Mouse (Mus musculus) liver, embryonic 12.5 days (tissue): Measurements from ENCODE around the gene Rilpl1. TPM values are rescaled to one million over a fixed set of nuclear protein-coding genes. Genes with fewer than 3 reads are reported as not detected.
"Not testable (repeated sequence)": the region's sequence is repeated elsewhere in the genome, so short reads cannot be mapped to it uniquely, and the experiment has no call there.

Experiments
- ATAC-seq: fragments of 200-750 bp; cut with Nextera tagmentation; 2 replicates; pipeline ENCODE4 v1.8.0; 2017; ENCODE audit warnings: moderate number of reproducible peaks, mild to moderate bottlenecking, moderate library complexity
- H3K27ac ChIP-seq: fragments of 300-500 bp; sonication (generic); 2 replicates; pipeline ENCODE4 v1.5.1; 2016; ENCODE audit warnings: mild to moderate bottlenecking
- H3K27me3 ChIP-seq: fragments of 300-500 bp; sonication (generic); replicated peaks from 2 replicates; pipeline ENCODE4 v1.6.1; 2016; ENCODE audit warnings: mild to moderate bottlenecking, moderate library complexity
- H3K36me3 ChIP-seq: fragments of 300-500 bp; sonication (generic); 2 replicates; pipeline ENCODE4 v1.6.1; 2016; ENCODE audit warnings: mild to moderate bottlenecking, moderate library complexity
- H3K4me1 ChIP-seq: fragments of 300-500 bp; sonication (generic); 2 replicates; pipeline ENCODE4 v1.6.1; 2016
- H3K4me2 ChIP-seq: fragments of 300-500 bp; sonication (generic); 2 replicates; pipeline ENCODE4 v1.6.1; 2016; ENCODE audit warnings: mild to moderate bottlenecking, moderate library complexity
- H3K4me3 ChIP-seq: fragments of 300-500 bp; sonication (generic); 2 replicates; pipeline ENCODE4 v1.5.1; 2016; ENCODE audit warnings: mild to moderate bottlenecking, moderate library complexity
- H3K9ac ChIP-seq: fragments of 300-500 bp; sonication (generic); 2 replicates; pipeline ENCODE4 v1.6.1; 2016; ENCODE audit warnings: mild to moderate bottlenecking, moderate library complexity
- H3K9me3 ChIP-seq: fragments of 300-500 bp; sonication (generic); replicated peaks from 2 replicates; pipeline ENCODE4 v1.6.1; 2016; ENCODE audit warnings: mild to moderate bottlenecking, moderate library complexity
- WGBS: fragments of 180-500 bp; shearing (Covaris S2); methylation state at CpG from one replicate; pipeline ENCODE4 v1.1.7; 2016; ENCODE audit not compliant: insufficient replicate concordance; 5-methylcytosine and 5-hydroxymethylcytosine counted together
- polyA plus RNA-seq: library from polyadenylated mRNA; unstranded; fragments of >200 nt; fragmentation: Nextera tagmentation; extraction: Ambion mirVana; gene quantifications from 2 replicates; pipeline ENCODE4 v1.2.1, GENCODE M21; 2016

The Rilpl1 gene
- polyA plus RNA-seq, 1 experiment from 2014 or later = 4.5 TPM

- Histone ChIP-seq H3K27me3 (0 out of 2 replicates have a peak, but pooled peaks cover 14% of the 10 kb centered on the region), H3K9me3 (no peaks in the 10 kb centered on the region), H3K27ac (no peak overlapping the region), H3K36me3 (peaks cover 11% of the 10 kb centered on the region; the same call in 1 of the 2 replicates), H3K4me1 (peaks cover 9% of the 10 kb centered on the region), H3K4me3 (no peak overlapping the region), H3K4me2 (no peak overlapping the region), H3K9ac (no peak overlapping the region)
- 61% methylated on average over 14 of the region's 14 CpGs for WGBS
- no peak for ATAC-seq
These were observed 27.4 kb downstream of the Rilpl1 start for GRCm38 (mm10) chr5:124503742-124504141.

GRCm38 (mm10) chr5:124501541-124501940 is 29.6 kb downstream of the Rilpl1 start:
- Histone ChIP-seq H3K27me3 (0 out of 2 replicates have a peak, but pooled peaks cover 6% of the 10 kb centered on the region), H3K4me1 (peaks cover 29% of the 10 kb centered on the region), H3K4me3 (no peak overlapping the region), H3K4me2 (no peak overlapping the region), H3K9ac (no peak overlapping the region), H3K27ac (no peak overlapping the region), H3K9me3 (no peaks in the 10 kb centered on the region), H3K36me3 (peaks cover 11% of the 10 kb centered on the region; the same call in 1 of the 2 replicates)
- 74% methylated on average over 10 of the region's 10 CpGs for WGBS
- ATAC-seq = no peak

- 81% methylated on average over 3 of the region's 3 CpGs for WGBS
- peaks cover 11% of the 10 kb centered on the region; the same call in 1 of the 2 replicates for H3K36me3 ChIP-seq
- no peak overlapping the region for H3K4me2 ChIP-seq
- no peak overlapping the region for H3K4me3 ChIP-seq
- H3K9me3 ChIP-seq = no peaks in the 10 kb centered on the region
- no peak for ATAC-seq
- H3K27me3 ChIP-seq = 0 out of 2 replicates have a peak, but pooled peaks cover 6% of the 10 kb centered on the region
- H3K4me1 ChIP-seq = peaks cover 32% of the 10 kb centered on the region
- no peak overlapping the region for H3K9ac ChIP-seq
- H3K27ac ChIP-seq = no peak overlapping the region
These were observed 30.6 kb downstream of the Rilpl1 start for GRCm38 (mm10) chr5:124500573-124500972.

- H3K36me3 ChIP-seq = peaks cover 11% of the 10 kb centered on the region; the same call in 1 of the 2 replicates
- not testable (repeated sequence) for H3K27ac ChIP-seq, H3K4me2 ChIP-seq, ATAC-seq, H3K27me3 ChIP-seq, H3K9me3 ChIP-seq, H3K9ac ChIP-seq, H3K4me3 ChIP-seq
- peaks cover 32% of the 10 kb centered on the region for H3K4me1 ChIP-seq
- WGBS = 58% methylated on average over 4 of the region's 4 CpGs
These were observed 31.2 kb downstream of the Rilpl1 start for GRCm38 (mm10) chr5:124500037-124500436.

- peaks cover 32% of the 10 kb centered on the region for H3K4me1 ChIP-seq
- 28% methylated on average over 5 of the region's 5 CpGs for WGBS
- H3K4me3 ChIP-seq = no peak overlapping the region
- 0 out of 2 replicates have a peak, but pooled peaks cover 3% of the 10 kb centered on the region for H3K27me3 ChIP-seq
- no peak overlapping the region for H3K27ac ChIP-seq
- no peak overlapping the region for H3K9ac ChIP-seq
- H3K36me3 ChIP-seq = peaks cover 11% of the 10 kb centered on the region; the same call in 1 of the 2 replicates
- ATAC-seq = 0 out of 2 replicates have a peak, but pooled peaks have one; percentile 36
- peak overlapping the region; percentile 23 for H3K4me2 ChIP-seq
- H3K9me3 ChIP-seq = no peaks in the 10 kb centered on the region
These were observed 32.2 kb downstream of the Rilpl1 start for GRCm38 (mm10) chr5:124499001-124499400.

- WGBS = 27% methylated on average over 9 of the region's 9 CpGs
- no peak for ATAC-seq
- Histone ChIP-seq H3K27ac (no peak overlapping the region), H3K36me3 (peaks cover 14% of the 10 kb centered on the region), H3K27me3 (no peaks in the 10 kb centered on the region), H3K9me3 (no peaks in the 10 kb centered on the region), H3K4me1 (peaks cover 32% of the 10 kb centered on the region), H3K4me3 (no peak overlapping the region), H3K4me2 (peak overlapping the region; percentile 23; the same call in 1 of the 2 replicates), H3K9ac (no peak overlapping the region)
These were observed 32.8 kb downstream of the Rilpl1 start for GRCm38 (mm10) chr5:124498221-124498876.

- Histone ChIP-seq H3K27me3 (no peaks in the 10 kb centered on the region), H3K27ac (no peak overlapping the region), H3K36me3 (peaks cover 20% of the 10 kb centered on the region), H3K4me2 (peak overlapping the region; percentile 35), H3K4me3 (no peak overlapping the region), H3K9ac (no peak overlapping the region; the same call in 1 of the 2 replicates), H3K4me1 (peaks cover 32% of the 10 kb centered on the region), H3K9me3 (no peaks in the 10 kb centered on the region)
- no peak for ATAC-seq
- WGBS = 41% methylated on average over 15 of the region's 15 CpGs
These were observed 34.3 kb downstream of the Rilpl1 start for GRCm38 (mm10) chr5:124496614-124497514.

GRCm38 (mm10) chr5:124495547-124495946 is 35.6 kb downstream of the Rilpl1 start:
- WGBS = 70% methylated on average over 7 of the region's 7 CpGs
- Histone ChIP-seq H3K27ac (no peak overlapping the region), H3K36me3 (peaks cover 29% of the 10 kb centered on the region), H3K9me3 (no peaks in the 10 kb centered on the region), H3K9ac (no peak overlapping the region), H3K27me3 (no peaks in the 10 kb centered on the region), H3K4me3 (no peak overlapping the region), H3K4me2 (no peak overlapping the region), H3K4me1 (peaks cover 32% of the 10 kb centered on the region)
- no peak for ATAC-seq

GRCm38 (mm10) chr5:124493455-124493854 is 37.7 kb downstream of the Rilpl1 start:
- H3K9ac ChIP-seq = no peak overlapping the region
- no peaks in the 10 kb centered on the region for H3K27me3 ChIP-seq
- peaks cover 41% of the 10 kb centered on the region for H3K36me3 ChIP-seq
- 72% methylated on average over 11 of the region's 11 CpGs for WGBS
- H3K9me3 ChIP-seq = no peaks in the 10 kb centered on the region
- no peak for ATAC-seq
- no peak overlapping the region for H3K4me2 ChIP-seq
- H3K4me3 ChIP-seq = no peak overlapping the region
- H3K4me1 ChIP-seq = peaks cover 21% of the 10 kb centered on the region
- no peak overlapping the region for H3K27ac ChIP-seq

GRCm38 (mm10) chr5:124492618-124493017 is 38.6 kb downstream of the Rilpl1 start:
- WGBS = 58% methylated on average over 4 of the region's 4 CpGs
- no peak overlapping the region for H3K4me3 ChIP-seq
- H3K36me3 ChIP-seq = peaks cover 41% of the 10 kb centered on the region
- ATAC-seq = no peak; the same call in 1 of the 2 replicates
- H3K4me1 ChIP-seq = peaks cover 12% of the 10 kb centered on the region
- H3K27ac ChIP-seq = no peak overlapping the region
- no peaks in the 10 kb centered on the region for H3K27me3 ChIP-seq
- no peak overlapping the region for H3K4me2 ChIP-seq
- no peak overlapping the region for H3K9ac ChIP-seq
- no peaks in the 10 kb centered on the region for H3K9me3 ChIP-seq

GRCm38 (mm10) chr5:124491732-124492131 is 39.5 kb downstream of the Rilpl1 start:
- Histone ChIP-seq H3K4me1 (peaks cover 5% of the 10 kb centered on the region), H3K27me3 (no peaks in the 10 kb centered on the region), H3K9ac (no peak overlapping the region), H3K27ac (no peak overlapping the region), H3K36me3 (peaks cover 41% of the 10 kb centered on the region), H3K4me2 (no peak overlapping the region), H3K4me3 (no peak overlapping the region), H3K9me3 (no peaks in the 10 kb centered on the region)
- ATAC-seq = no peak
- WGBS = 87% methylated on average over 4 of the region's 4 CpGs

GRCm38 (mm10) chr5:124488885-124489284 is 42.3 kb downstream of the Rilpl1 start:
- ATAC-seq = no peak
- peaks cover 44% of the 10 kb centered on the region for H3K36me3 ChIP-seq
- H3K4me3 ChIP-seq = no peak overlapping the region
- H3K9me3 ChIP-seq = no peaks in the 10 kb centered on the region
- H3K4me2 ChIP-seq = no peak overlapping the region
- H3K9ac ChIP-seq = no peak overlapping the region
- H3K27ac ChIP-seq = no peak overlapping the region
- no peaks in the 10 kb centered on the region for H3K27me3 ChIP-seq
- peaks cover 13% of the 10 kb centered on the region for H3K4me1 ChIP-seq
- 84% methylated on average over 3 of the region's 3 CpGs for WGBS
